Mouse (Mus musculus) embryonic fibroblast, embryonic 13.5 days (primary cell): Measurements from ENCODE around the gene Atxn7l2.

Source experiments
- CTCF ChIP-seq: IDR thresholded peaks from 2 replicates; pipeline ENCODE4 v1.5.1; 2011; ENCODE audit warnings: mild to moderate bottlenecking, control low read depth, low read length, moderate library complexity, borderline replicate concordance; ENCODE audit not compliant: insufficient read depth
- POLR2A ChIP-seq: IDR thresholded peaks from 2 replicates; pipeline ENCODE4 v1.6.1; 2011; ENCODE audit warnings: low read depth, mild to moderate bottlenecking, control low read depth, low read length, moderate library complexity

DNA sequence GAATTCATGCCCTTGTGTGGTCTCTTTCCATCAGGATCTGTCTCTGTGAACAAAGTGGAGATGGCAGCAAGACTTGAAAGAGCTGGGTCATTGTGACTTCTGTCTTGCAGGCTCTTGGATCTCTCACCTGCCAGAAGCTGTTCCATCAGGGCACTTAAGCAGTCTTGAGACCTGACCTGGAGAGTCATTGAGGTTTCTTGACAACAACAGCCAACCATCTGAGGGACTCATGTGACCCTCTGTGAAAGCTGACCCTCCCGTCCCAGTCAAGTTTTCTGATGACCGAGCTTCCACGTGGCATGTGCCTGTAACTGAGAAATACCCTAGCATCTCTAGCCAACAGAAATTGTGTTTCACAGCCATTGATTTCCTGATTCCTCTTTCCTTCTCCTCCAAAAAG lies 26.0 kb downstream of the Atxn7l2 start:
- TF ChIP-seq CTCF = no peak
- TF ChIP-seq POLR2A = no peak
